Mouse (Mus musculus) kidney, adult 2 months (tissue): ENCODE results near the gene Mgat3. TPM values are rescaled to one million over a fixed set of nuclear protein-coding genes. Genes with fewer than 3 reads are reported as not detected.

ENCODE experiments used
- DNase-seq: peaks from one replicate; pipeline ENCODE4 v3.0.0; 2021
- H3K27ac ChIP-seq: fragments of 200-500 bp; 2 replicates; pipeline ENCODE4 v1.5.1; 2012; ENCODE audit warnings: low read depth, low read length, control low read depth, inconsistent platforms; ENCODE audit not compliant: insufficient read depth
- H3K27me3 ChIP-seq: fragments of 200-500 bp; replicated peaks from 2 replicates; pipeline ENCODE4 v1.6.1; 2012; ENCODE audit warnings: mild to moderate bottlenecking, moderate library complexity, low read length, inconsistent platforms; ENCODE audit not compliant: control insufficient read depth, insufficient read depth
- H3K36me3 ChIP-seq: fragments of 200-500 bp; 2 replicates; pipeline ENCODE4 v1.6.1; 2012; ENCODE audit warnings: mild to moderate bottlenecking, moderate library complexity, low read length, inconsistent platforms; ENCODE audit not compliant: control insufficient read depth, insufficient read depth
- H3K4me1 ChIP-seq: fragments of 200-500 bp; 2 replicates; pipeline ENCODE4 v1.6.1; 2011; ENCODE audit warnings: low read length; ENCODE audit not compliant: control insufficient read depth, insufficient read depth
- H3K4me3 ChIP-seq: fragments of 200-500 bp; 2 replicates; pipeline ENCODE4 v1.5.1; 2011; ENCODE audit warnings: mild to moderate bottlenecking, low read depth, low read length, control low read depth; ENCODE audit not compliant: insufficient read depth
- CTCF ChIP-seq: fragments of 200-500 bp; conservative IDR thresholded peaks from 2 replicates; pipeline ENCODE4 v1.5.1; 2011; ENCODE audit warnings: low read depth, mild to moderate bottlenecking, control low read depth, low read length, moderate library complexity, mixed read lengths; ENCODE audit not compliant: insufficient read depth, insufficient read length
- POLR2A ChIP-seq: fragments of 200-500 bp; IDR thresholded peaks from one replicate; pipeline ENCODE4 v1.6.1; 2011; ENCODE audit warnings: low read depth, low read length, control low read depth
- WGBS: fragments of 180-500 bp; shearing (Covaris S2); methylation state at CpG from one replicate; pipeline ENCODE4 v1.1.7; 2018; 5-methylcytosine and 5-hydroxymethylcytosine counted together
- polyA plus RNA-seq: library from polyadenylated mRNA; depleted of rRNA; stranded (reverse); fragments of >200 nt; gene quantifications from 2 replicates; pipeline ENCODE4 v1.2.3, GENCODE M21; 2012

Gene Mgat3
- polyA plus RNA-seq, 1 experiment: 70.5 TPM

GRCm38 (mm10) chr15:80191585-80192245 is 18.2 kb downstream of the Mgat3 start:
- WGBS: 37% methylated on average over 8 of the region's 8 CpGs
- Histone ChIP-seq H3K27me3 (no peaks in the 10 kb centered on the region), H3K4me3 (peak overlapping the region; percentile 32; the same call in 1 of the 2 replicates), H3K4me1 (peaks cover 30% of the 10 kb centered on the region; the same call in 1 of the 2 replicates), H3K36me3 (no peaks in the 10 kb centered on the region), H3K27ac (peak overlapping the region; percentile 90)
- no peak for TF ChIP-seq POLR2A
- no peak for TF ChIP-seq CTCF
- DNase-seq: peak; percentile 90

DNA sequence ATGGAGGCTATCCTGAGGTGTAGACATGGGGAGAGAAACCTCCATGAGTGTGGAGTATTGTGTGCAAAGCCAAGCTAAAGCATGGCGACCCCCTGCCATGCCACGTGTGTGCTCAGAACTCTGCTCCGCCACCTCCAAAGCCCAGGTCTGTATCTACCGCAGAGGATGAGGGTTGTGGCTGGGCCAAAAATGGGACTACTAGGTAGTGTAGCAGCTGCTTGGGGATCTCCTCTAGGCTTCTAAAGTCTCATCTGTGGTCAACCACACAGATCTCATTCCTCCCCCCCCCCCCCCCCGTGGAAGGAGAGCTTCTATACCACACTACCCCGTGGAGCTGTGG is 18.7 kb downstream of the Mgat3 start:
- DNase-seq: no peak
- no peaks in the 10 kb centered on the region for H3K36me3 ChIP-seq
- 67% methylated on average over 6 of the region's 6 CpGs for WGBS
- peak overlapping the region; percentile 90 for H3K27ac ChIP-seq
- peak overlapping the region; percentile 27; the same call in 1 of the 2 replicates for H3K4me3 ChIP-seq
- H3K4me1 ChIP-seq: peaks cover 29% of the 10 kb centered on the region; the same call in 1 of the 2 replicates
- no peaks in the 10 kb centered on the region for H3K27me3 ChIP-seq
- TF ChIP-seq POLR2A: no peak
- no peak for TF ChIP-seq CTCF

DNA sequence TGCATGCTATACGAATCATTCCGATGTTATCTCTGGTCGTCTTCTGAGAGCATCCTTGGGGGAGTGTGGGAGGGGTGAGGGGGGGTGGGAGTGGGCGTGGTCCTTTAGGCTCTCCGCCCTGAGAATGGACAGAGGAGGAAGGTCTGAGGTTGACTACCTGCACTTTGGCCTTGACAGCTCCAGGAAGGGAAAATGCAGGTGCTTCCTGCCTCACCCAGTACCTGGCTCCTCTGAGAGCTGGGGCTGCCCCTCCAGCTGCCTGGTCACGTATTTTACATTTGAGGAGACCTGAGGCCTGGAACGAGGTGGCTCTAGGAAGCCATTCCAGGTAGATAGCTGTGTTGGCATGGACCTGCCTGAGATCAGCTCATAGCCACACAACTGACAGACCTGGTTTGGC is 19.3 kb downstream of the Mgat3 start:
- no peak for TF ChIP-seq CTCF
- no peak for TF ChIP-seq POLR2A
- 61% methylated on average over 7 of the region's 7 CpGs for WGBS
- Histone ChIP-seq H3K27ac (peak overlapping the region; percentile 18), H3K4me3 (peak overlapping the region; percentile 24), H3K36me3 (no peaks in the 10 kb centered on the region), H3K27me3 (no peaks in the 10 kb centered on the region), H3K4me1 (peaks cover 28% of the 10 kb centered on the region; the same call in 1 of the 2 replicates)
- DNase-seq: peak; percentile 66

DNA sequence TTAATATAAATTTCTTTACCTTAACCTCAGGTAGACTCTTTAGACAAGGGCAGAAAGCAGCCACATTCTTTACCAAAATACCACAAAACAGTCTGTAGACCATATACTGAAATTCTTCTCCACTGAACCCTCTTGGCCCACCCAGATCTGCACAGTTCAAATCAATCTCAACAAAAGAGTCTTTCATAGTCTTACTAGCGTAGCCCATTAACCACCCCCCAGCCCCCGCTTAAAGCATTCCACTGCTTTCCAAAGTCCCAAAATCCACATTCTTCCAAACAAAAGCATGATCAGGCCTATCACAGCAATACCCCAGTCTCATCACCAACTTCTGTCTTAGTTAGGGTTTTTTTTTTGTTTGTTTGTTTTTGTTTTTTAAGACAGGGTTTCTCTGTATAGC is 26.0 kb downstream of the Mgat3 start:
- TF ChIP-seq POLR2A: no peak
- no peak for TF ChIP-seq CTCF
- no peaks in the 10 kb centered on the region for H3K27me3 ChIP-seq
- no peak overlapping the region for H3K4me3 ChIP-seq
- 91% methylated on average over 2 of the region's 2 CpGs for WGBS
- no peaks in the 10 kb centered on the region for H3K36me3 ChIP-seq
- H3K27ac ChIP-seq: no peak overlapping the region
- DNase-seq: no peak
- peaks cover 10% of the 10 kb centered on the region for H3K4me1 ChIP-seq

- H3K27ac ChIP-seq: peak overlapping the region; percentile 32; the same call in 1 of the 2 replicates
- no peaks in the 10 kb centered on the region for H3K36me3 ChIP-seq
- DNase-seq: peak; percentile 81
- TF ChIP-seq POLR2A (no peak), CTCF (no peak)
- H3K4me1 ChIP-seq: peaks cover 17% of the 10 kb centered on the region
- WGBS: 66% methylated on average over 6 of the region's 6 CpGs
- no peaks in the 10 kb centered on the region for H3K27me3 ChIP-seq
- no peak overlapping the region for H3K4me3 ChIP-seq
These were observed 28.7 kb downstream of the Mgat3 start for GRCm38 (mm10) chr15:80202111-80202775.

DNA sequence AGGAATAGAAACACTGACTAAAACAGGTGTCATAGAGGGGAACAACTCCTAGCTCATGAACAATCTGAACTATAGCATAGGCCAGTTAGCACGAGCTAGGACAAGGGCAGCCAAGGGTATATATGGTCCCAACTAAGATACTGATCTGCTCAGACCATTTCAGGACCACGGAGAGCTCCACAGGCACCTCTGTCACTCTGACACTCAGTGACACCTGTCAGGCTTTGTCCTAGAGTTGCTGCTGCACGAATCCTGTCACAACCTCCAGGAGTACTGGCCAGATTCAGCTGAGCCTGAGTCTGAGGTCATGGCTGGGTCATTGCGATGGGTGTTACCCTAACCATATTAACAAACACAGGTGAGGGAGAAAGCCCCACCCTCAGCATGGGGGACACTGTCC is 29.9 kb downstream of the Mgat3 start:
- Histone ChIP-seq H3K4me3 (no peak overlapping the region), H3K27me3 (no peaks in the 10 kb centered on the region), H3K4me1 (peaks cover 17% of the 10 kb centered on the region), H3K27ac (no peak overlapping the region), H3K36me3 (no peaks in the 10 kb centered on the region)
- no peak for DNase-seq
- 36% methylated on average over 4 of the region's 4 CpGs for WGBS
- TF ChIP-seq POLR2A (no peak), CTCF (no peak)

- no peak overlapping the region for H3K27ac ChIP-seq
- H3K4me3 ChIP-seq: no peak overlapping the region
- 78% methylated on average over 3 of the region's 3 CpGs for WGBS
- no peaks in the 10 kb centered on the region for H3K27me3 ChIP-seq
- TF ChIP-seq CTCF (no peak), POLR2A (no peak)
- H3K36me3 ChIP-seq: no peaks in the 10 kb centered on the region
- H3K4me1 ChIP-seq: peaks cover 16% of the 10 kb centered on the region
- no peak for DNase-seq
These were observed 32.6 kb downstream of the Mgat3 start for GRCm38 (mm10) chr15:80206057-80206565.
